Mouse (Mus musculus) heart, adult 11 months (tissue): ENCODE results near the gene Cbr1.
A peak's percentile ranks its signal among the peaks of the same experiment; 100 is the strongest.

Source experiments
- DNase-seq: peaks from one replicate; pipeline ENCODE4 v3.0.0; 2022

Cbr1 gene

DNA sequence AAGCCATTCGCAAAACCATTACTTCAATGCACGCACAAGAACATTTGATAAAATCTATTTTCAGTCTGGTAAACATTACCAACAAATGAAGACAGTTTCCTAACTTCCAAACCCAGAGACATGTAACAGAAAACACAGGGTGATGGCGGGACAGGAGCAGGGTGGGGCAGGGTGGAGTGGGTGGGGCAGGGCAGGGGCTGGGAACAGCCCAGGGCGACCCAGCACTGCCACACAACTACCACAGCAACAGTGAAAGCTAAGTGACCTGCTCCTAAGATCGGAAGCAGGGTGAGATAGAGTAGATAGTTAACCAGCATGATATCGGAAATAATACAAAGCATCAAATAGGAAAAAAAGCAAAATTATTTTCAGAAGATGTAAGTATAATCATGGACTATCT lies 6.2 kb upstream of the Cbr1 start:
- DNase-seq: peak; percentile 18

DNA sequence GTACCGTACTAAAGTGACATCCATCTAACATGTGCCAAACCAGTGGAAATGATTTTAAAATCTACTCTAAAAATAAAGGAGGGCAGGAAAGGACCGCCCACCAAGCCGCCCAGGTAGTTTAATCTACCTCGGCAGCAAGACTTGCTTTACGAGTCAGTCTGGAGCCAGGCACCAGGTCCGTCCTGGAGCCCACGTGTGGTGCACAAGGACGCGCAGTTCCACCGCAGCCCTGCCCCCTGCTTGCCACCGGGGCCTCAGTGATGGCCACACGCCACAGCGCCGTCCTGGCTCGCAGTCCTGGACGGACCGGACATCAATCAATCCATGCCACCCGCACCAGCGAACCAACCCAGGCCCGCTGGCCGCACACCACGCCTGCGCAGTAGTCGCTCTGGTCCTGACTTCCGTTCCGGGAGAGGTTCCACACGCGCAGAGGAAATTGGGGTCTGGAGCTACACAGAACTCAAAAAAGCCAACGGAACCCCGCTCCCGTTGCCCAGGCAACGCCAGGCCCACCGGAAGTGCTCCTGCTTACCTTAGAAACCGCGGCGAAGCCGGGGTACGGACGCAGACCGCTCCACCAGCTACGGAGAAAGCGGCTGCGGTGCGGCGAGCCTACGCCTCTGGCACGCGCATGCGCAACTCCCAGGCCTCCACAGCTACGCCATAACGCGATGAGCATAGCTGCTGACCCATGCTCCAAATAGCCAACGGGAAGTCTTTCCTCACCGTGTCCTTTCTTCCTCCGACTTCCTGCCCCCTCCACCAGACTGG lies 2.0 kb upstream of the Cbr1 start, which contains the start of gene Setd4:
TSS of gene Setd4 (minus strand) at position 625 of the 774 bp plus-strand sequence.
- DNase-seq: peak; percentile 100

DNA sequence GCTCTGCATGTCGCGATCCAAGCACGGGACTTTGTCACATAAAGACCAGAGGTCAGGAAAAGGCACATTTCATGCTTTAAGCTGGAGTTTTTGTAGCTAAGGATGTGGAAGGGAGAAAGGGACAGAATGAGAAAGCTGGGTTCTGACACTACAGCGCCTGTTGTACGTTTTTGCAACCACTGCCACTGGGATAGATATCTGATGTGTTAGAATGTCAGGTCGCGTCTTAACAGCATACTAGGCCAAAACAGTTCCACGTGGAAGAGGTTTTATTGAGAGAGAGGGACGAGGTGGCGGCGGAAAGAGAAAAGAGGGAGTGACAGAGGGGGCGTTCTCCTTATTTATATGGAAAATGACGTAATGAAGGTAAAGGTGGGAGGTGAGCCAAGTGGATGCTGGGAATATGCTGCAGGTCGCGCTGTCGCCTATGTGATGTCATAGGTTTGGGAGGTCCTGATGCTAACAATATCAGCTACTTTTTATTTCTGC lies 1.1 kb upstream of the Cbr1 start:
- DNase-seq: peak; percentile 74

DNA sequence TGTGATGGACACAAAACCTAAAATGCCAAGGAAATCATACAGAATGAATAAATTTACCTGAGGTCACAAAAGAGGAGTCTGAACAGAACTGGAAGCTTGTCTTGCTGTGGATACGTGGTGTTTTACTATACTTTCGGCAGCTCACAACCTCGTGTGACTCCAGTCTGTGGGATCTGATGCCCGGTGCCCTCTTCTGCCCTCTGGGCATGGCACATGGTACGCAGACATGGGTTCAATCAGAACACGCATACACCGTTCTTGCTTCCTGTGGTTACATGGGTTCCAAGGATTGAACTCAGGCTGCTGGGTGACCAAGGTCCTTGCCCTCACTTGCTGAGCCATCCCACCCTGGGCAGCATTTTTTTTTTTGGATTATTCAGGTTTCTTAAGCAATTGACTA lies 493 bp downstream of the Cbr1 start:
- DNase-seq: peak; percentile 79

DNA sequence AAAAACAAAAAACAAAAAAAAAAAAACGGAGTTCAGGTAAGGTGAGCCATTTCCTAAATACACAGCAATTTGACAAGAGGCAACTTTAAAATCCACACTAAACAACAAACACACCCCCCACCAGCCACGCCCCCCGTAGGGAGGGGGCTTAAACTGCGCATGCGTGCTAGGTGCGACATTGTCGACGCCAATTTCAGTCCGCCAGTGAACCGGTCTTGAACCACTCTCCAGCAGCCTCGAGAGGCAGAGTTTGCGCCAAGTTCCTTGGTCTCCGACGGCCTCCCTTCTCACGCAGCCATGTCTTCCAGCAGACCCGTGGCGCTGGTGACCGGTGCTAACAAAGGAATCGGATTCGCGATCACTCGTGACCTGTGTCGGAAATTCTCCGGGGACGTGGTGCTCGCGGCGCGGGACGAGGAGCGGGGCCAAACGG lies 2.0 kb downstream of the Cbr1 start:
- DNase-seq: peak; percentile 98

DNA sequence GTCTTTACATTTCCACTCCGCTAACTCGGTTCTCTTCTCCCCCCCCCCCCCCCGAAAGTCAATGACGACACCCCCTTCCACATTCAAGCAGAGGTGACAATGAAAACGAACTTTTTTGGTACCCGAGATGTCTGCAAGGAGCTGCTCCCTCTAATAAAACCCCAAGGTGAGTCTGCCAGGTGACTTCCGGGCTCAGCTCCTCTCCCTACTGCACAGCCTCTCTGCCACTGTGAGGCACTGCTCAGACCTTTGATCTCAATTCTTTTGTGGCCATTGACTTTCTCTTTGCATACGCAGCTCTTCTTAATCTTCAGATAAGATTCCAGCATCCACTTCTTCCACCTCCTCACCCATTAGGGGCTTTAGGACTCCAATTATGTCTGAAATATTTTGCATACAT lies 3.1 kb downstream of the Cbr1 start:
- DNase-seq: peak; percentile 76

DNA sequence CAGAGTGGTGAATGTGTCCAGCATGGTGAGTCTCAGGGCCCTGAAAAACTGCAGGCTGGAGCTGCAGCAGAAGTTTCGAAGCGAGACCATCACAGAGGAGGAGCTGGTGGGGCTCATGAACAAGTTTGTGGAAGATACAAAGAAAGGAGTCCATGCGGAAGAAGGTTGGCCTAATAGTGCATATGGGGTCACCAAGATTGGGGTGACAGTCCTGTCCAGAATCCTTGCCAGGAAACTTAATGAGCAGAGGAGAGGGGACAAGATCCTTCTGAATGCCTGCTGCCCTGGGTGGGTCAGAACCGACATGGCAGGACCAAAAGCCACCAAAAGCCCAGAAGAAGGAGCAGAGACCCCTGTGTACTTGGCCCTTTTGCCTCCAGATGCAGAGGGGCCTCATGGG lies 4.1 kb downstream of the Cbr1 start:
- peak; percentile 61 for DNase-seq

DNA sequence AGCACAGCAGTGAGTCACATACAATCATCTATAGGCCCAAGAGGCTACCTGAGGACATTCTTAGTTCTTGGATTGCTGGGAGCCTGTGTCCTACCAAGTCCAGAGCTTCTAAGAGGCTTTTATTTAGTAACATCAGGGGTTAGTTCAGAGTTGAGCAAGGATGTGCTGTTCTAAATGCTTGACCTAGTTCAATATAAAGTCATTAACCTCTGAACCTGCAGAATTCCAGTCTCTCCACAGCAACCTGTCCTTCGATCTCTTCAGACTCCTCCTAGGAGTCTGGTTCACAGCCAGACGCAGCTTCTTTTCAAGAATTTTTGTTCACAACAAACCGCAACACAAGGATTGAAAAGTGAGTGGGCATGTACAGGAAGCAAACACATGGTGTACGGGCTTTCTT lies 5.3 kb downstream of the Cbr1 start:
- peak; percentile 56 for DNase-seq

DNA sequence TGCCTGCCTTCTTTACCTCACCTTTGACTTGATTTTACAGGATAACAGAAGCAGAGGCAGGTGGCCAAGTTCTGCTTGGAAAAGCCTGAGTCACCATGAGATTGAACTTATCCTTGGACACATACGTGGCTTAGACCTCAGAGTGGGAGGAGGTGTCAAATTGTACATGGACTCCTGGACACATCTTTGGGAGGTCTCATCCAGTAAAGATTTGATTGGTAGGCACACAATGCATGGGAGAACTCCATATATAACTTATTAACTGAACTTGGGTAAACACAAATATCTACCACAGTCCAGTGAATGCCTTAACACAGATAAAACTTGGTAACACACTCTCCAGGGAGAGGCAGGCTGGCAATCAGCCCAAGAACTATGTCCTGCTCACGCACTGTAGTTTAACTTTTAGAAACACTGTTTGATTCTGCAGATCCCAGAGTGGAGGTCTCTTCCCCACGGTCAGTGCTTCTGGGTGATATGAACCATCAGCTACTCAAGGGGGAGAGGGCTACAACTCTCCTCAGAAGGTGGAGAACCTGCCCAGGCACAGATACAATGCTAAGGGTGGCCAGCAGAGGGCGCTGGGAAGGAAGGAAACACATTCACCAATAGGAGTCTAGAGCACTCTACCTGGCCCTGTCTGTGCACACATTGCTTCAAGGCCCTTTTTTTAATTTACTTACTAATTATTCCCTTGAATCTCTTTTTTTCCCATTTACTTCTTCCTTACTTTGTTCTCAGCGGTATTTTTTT lies 9.6 kb downstream of the Cbr1 start:
- peak; percentile 92 for DNase-seq

DNA sequence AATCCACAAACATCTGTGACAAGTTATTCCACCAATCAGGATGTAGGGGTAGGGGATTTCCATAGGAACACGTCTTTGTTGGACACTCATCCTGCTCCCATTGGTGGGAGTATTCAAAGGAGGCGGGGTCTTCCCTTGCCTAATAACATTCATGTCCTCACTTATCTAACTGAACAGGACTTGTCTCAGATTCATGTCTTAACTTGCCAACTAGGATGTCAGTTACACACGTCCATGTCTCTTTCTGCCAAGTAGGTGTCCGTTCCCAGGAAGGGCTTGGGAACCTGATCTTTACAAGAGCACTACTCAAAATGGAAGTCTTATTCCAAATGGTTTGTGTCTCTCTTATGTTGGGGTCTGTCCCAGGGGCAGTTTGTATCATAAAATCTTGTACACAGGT lies 18.1 kb downstream of the Cbr1 start:
- peak; percentile 69 for DNase-seq

DNA sequence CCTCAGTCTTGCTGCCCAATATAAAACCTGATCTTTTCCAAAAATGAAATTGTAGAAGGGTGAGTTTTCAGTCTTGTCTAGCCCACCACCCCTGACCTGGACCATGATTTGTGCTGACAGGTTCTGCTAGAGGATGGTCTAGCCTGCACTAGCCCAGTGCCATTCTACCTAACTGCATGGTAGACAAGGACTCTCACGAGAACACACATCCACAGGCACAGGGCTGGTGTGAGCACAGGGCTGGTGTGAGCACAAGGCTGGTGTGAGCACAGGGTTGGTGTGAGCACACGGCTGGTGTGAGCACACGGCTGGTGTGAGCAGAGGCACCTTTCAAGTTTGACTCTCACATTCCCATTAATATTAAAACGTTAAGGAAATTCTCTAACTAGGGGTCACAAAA lies 19.0 kb downstream of the Cbr1 start:
- peak; percentile 68 for DNase-seq

DNA sequence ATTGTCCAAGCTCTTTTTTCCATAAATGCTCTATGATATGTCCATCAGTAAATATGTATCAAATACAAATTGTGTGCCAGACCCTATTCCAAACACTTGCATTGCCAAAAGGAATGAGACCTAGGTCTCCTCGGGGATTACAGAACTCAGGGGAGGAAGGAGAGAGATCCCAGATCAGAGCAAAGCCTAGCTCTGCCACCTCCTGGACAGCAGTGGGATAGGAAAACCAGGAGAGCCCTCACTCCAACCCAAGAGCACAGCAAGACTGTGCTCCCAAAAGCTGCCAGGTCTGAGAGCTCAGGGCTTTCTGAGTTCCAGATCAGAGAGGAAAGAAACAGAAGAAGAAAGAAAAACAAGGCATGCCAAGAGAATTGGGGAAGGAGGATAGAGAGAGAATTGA lies 21.1 kb downstream of the Cbr1 start:
- DNase-seq: peak; percentile 46

DNA sequence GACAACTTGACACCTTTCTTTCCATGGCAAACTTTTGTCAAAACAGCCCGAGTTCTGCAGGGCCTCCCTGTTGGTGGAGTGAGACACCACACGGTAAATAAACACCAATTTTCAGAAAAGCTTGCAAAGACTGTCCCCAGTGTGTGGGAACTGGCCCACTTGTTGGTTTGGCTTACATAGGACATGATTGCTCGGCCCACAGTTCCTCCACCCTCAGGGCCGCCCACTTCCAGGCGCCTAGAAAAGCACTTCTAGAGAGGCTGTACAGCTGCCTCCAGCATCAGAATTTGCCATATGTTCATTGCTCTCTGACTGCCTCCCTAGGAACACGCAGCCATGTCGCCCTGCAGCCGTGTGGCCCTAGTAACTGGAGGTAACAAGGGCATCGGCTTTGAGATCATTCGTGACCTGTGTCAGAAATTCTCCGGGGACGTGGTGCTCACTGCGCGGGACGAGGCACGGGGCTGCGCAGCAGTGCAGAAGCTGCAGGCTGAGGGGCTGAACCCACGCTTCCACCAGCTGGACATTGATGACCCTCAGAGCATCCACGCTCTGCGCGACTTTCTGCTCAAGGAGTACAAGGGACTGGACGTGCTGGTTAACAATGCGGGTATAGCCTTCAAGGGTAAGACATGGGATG lies 22.2 kb downstream of the Cbr1 start, which contains the start of gene Gm5678:
TSS of gene Gm5678 (plus strand) at position 337 of the 640 bp plus-strand sequence.
- DNase-seq: peak; percentile 75

DNA sequence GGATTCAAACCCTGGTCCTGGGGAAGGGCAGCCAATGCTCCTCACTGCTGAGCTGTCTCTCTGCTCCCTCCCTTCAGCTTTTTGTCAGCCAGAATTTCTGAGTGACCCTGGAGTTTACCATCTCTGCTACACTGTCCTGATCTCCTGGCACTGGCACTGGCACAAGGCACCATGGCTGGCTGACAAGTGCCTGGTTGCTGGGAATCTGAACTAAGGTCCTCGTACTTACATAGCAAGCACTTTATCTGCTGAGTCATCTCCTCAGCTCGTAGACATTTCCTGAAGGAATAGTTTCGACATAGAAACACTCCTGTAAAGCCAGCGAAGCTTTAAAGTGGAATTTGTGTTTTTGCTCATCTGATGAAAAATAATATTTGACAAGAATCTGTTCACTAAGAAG lies 38.4 kb downstream of the Cbr1 start:
- no peak for DNase-seq

DNA sequence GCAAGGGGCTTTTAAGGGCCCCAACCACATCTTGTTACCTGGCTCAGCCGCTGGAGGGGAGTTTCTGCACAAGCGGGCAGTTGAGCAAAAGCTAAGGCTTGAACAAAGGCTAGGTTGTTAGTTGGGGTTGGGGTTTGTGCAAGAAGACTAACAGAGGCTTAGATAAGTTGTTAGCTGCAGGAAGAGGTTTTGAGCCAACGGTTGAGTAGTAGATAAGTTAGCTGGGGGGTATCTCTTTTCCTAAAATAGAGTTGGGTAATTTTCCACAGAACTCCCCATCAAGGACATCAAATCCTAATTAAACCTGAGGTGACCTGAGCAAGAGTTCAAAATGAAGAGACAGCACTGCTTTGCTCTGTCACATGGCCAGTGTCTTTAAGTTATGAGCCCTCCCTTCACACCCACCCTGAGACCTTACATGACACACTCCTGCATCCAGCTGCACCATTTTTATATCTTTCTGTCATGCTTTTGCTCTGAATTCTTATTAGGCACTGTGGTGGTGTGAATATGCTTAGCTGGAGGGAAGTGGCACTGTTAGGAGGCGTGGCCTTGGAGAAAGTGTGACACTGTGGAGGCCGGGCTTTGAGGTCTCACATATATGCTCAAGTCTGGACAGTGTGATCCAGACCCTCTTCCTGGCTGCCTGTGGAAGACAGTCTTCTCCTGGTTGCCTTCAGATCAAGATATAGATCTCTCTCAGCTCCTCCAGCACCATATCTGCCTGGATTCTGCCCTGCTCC lies 43.0 kb downstream of the Cbr1 start:
- peak; percentile 75 for DNase-seq
